Mouse (Mus musculus) limb, embryonic 15.5 days (tissue): Measurements from ENCODE around the gene Tspan14. TPM values are rescaled to one million over a fixed set of nuclear protein-coding genes. Genes with fewer than 3 reads are reported as not detected.

Experiments used
- ATAC-seq: fragments of 200-750 bp; cut with Nextera tagmentation; 2 replicates; pipeline ENCODE4 v1.8.0; 2017; ENCODE audit warnings: low read depth, moderate TSS enrichment; ENCODE audit not compliant: insufficient number of reproducible peaks, low FRiP score, low TSS enrichment
- H3K27ac ChIP-seq: fragments of 300-500 bp; sonication (generic); 2 replicates; pipeline ENCODE4 v1.5.1; 2015; ENCODE audit warnings: moderate library complexity, mild to moderate bottlenecking, inconsistent platforms
- H3K27me3 ChIP-seq: fragments of 300-500 bp; sonication (generic); 2 replicates; pipeline ENCODE4 v1.6.1; 2015; ENCODE audit warnings: inconsistent platforms
- H3K36me3 ChIP-seq: fragments of 300-500 bp; sonication (generic); 2 replicates; pipeline ENCODE4 v1.6.1; 2015; ENCODE audit warnings: inconsistent platforms
- H3K4me1 ChIP-seq: fragments of 300-500 bp; sonication (generic); 2 replicates; pipeline ENCODE4 v1.6.1; 2015; ENCODE audit warnings: inconsistent platforms
- H3K4me2 ChIP-seq: fragments of 300-500 bp; sonication (generic); 2 replicates; pipeline ENCODE4 v1.6.1; 2015; ENCODE audit warnings: mild to moderate bottlenecking, inconsistent platforms
- H3K4me3 ChIP-seq: fragments of 300-500 bp; sonication (generic); 2 replicates; pipeline ENCODE4 v1.5.1; 2015; ENCODE audit warnings: mild to moderate bottlenecking, inconsistent platforms
- H3K9ac ChIP-seq: fragments of 300-500 bp; sonication (generic); 2 replicates; pipeline ENCODE4 v1.6.1; 2015; ENCODE audit warnings: inconsistent platforms
- H3K9me3 ChIP-seq: fragments of 300-500 bp; sonication (generic); 2 replicates; pipeline ENCODE4 v1.6.1; 2016; ENCODE audit warnings: inconsistent platforms
- WGBS: fragments of 180-500 bp; shearing (Covaris S2); methylation state at CpG from one replicate; pipeline ENCODE4 v1.1.7; 2015; 5-methylcytosine and 5-hydroxymethylcytosine counted together
- polyA plus RNA-seq: library from polyadenylated mRNA; unstranded; fragments of >200 nt; fragmentation: Nextera tagmentation; extraction: Ambion mirVana; gene quantifications from 2 replicates; pipeline ENCODE4 v1.2.1, GENCODE M21; 2015

Tspan14 gene
- polyA plus RNA-seq, 1 experiment from 2014 or later, result 70.3 TPM

GRCm38 (mm10) chr14:40967598-40967900, 942 bp upstream of the Tspan14 start:
- H3K9me3 ChIP-seq, result no peaks in the 10 kb centered on the region
- 6% methylated on average over 6 of the region's 6 CpGs for WGBS
- H3K9ac ChIP-seq, result peak overlapping the region; percentile 45; the same call in 1 of the 2 replicates
- H3K4me1 ChIP-seq, result peaks cover 29% of the 10 kb centered on the region
- no peaks in the 10 kb centered on the region for H3K36me3 ChIP-seq
- peak overlapping the region; percentile 89 for H3K27ac ChIP-seq
- H3K4me2 ChIP-seq, result peak overlapping the region; percentile 81
- ATAC-seq, result no peak
- no peaks in the 10 kb centered on the region; the same call in 1 of the 2 replicates for H3K27me3 ChIP-seq
- H3K4me3 ChIP-seq, result peak overlapping the region; percentile 90

GRCm38 (mm10) chr14:40966862-40967597, 423 bp upstream of the Tspan14 start:
- Histone ChIP-seq H3K27ac (peak overlapping the region; percentile 89), H3K36me3 (no peaks in the 10 kb centered on the region), H3K4me1 (peaks cover 33% of the 10 kb centered on the region), H3K4me3 (peak overlapping the region; percentile 90), H3K9me3 (no peaks in the 10 kb centered on the region), H3K9ac (peak overlapping the region; percentile 45), H3K27me3 (no peaks in the 10 kb centered on the region; the same call in 1 of the 2 replicates), H3K4me2 (peak overlapping the region; percentile 81)
- 1% methylated on average over 46 of the region's 62 CpGs for WGBS
- peak; percentile 94 for ATAC-seq

GRCm38 (mm10) chr14:40965507-40966356, 875 bp downstream of the Tspan14 start:
- peak overlapping the region; percentile 90 for H3K9ac ChIP-seq
- no peaks in the 10 kb centered on the region for H3K9me3 ChIP-seq
- H3K4me1 ChIP-seq, result peaks cover 35% of the 10 kb centered on the region
- WGBS, result under 1% methylated on average over 15 of the region's 15 CpGs
- H3K27me3 ChIP-seq, result no peaks in the 10 kb centered on the region; the same call in 1 of the 2 replicates
- peak overlapping the region; percentile 81 for H3K4me2 ChIP-seq
- H3K36me3 ChIP-seq, result no peaks in the 10 kb centered on the region
- ATAC-seq, result no peak
- H3K27ac ChIP-seq, result peak overlapping the region; percentile 89
- H3K4me3 ChIP-seq, result peak overlapping the region; percentile 90

- Histone ChIP-seq H3K4me2 (peak overlapping the region; percentile 81), H3K9ac (no peak overlapping the region), H3K9me3 (no peaks in the 10 kb centered on the region), H3K27ac (no peak overlapping the region), H3K4me3 (peak overlapping the region; percentile 90), H3K36me3 (no peaks in the 10 kb centered on the region), H3K4me1 (peaks cover 41% of the 10 kb centered on the region), H3K27me3 (no peaks in the 10 kb centered on the region; the same call in 1 of the 2 replicates)
- ATAC-seq, result no peak
These were observed 1.7 kb downstream of the Tspan14 start for GRCm38 (mm10) chr14:40964881-40965280.

DNA sequence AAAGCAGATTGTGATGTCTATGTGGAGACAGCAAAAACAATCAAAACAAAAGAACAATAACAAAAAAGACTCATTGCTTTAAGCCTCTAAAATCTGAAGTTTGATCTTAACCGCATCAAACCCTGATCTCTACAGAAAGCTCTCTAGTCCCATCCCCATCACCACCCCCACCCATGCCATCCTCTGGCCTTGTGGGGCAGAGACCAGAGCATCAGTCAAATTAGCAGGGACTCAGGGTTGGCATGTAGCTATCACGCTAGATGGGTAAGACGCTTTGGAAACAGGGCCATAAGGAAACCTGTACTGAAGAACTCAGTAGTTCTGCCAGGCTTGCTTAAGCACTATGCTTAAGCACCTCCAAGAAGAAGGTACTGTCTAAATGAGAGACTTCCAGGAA, 2.4 kb downstream of the Tspan14 start:
- 93% methylated on average over 3 of the region's 3 CpGs for WGBS
- H3K4me2 ChIP-seq, result no peak overlapping the region

DNA sequence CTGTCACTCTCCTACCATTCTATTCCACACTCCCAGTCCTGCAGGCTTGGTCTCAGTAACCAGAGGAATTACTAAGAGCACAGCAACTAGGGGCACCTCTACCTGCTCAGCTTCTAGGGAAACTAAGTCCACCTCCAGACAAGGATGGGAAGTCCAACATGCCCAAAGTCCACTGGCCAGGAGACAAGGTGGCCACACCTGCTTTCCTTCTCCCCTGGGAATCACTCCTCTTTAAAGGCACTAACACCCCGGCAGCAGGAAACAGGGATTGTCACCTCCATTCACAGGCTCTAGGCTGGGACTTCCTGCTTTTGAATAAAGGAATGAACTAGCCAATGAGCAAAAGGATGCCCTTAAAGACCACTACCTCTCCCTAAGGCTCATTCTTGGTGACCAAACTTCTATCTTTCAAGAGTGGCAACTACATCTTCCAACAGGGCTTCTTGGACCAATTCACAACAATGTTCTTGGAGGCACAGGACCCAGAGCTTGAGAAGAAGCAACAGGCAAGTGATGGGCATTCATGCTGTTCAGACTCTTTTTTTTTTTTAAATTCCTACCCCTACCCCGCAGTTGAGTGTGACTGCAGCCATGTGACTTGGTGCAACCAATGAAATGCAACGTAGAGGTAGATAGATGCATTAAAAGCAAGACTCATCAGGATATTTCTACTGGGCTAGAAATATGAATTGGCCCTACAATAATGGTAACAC, 3.0 kb downstream of the Tspan14 start:
- no peaks in the 10 kb centered on the region for H3K36me3 ChIP-seq
- H3K4me2 ChIP-seq, result no peak overlapping the region
- H3K27ac ChIP-seq, result no peak overlapping the region
- no peak for ATAC-seq
- no peak overlapping the region for H3K9ac ChIP-seq
- no peaks in the 10 kb centered on the region for H3K9me3 ChIP-seq
- WGBS, result 63% methylated on average over 3 of the region's 3 CpGs
- no peak overlapping the region for H3K4me3 ChIP-seq
- peaks cover 53% of the 10 kb centered on the region for H3K4me1 ChIP-seq
- H3K27me3 ChIP-seq, result no peaks in the 10 kb centered on the region

More for the DNA sequence above, 2.4 kb downstream of the Tspan14 start:
- Histone ChIP-seq H3K4me1 (peaks cover 47% of the 10 kb centered on the region), H3K9ac (no peak overlapping the region), H3K4me3 (no peak overlapping the region), H3K27ac (no peak overlapping the region), H3K36me3 (no peaks in the 10 kb centered on the region), H3K27me3 (no peaks in the 10 kb centered on the region), H3K9me3 (no peaks in the 10 kb centered on the region)
- no peak for ATAC-seq

GRCm38 (mm10) chr14:40962365-40963290, 4.0 kb downstream of the Tspan14 start:
- H3K9me3 ChIP-seq, result no peaks in the 10 kb centered on the region
- ATAC-seq, result no peak
- H3K27me3 ChIP-seq, result no peaks in the 10 kb centered on the region
- H3K4me2 ChIP-seq, result no peak overlapping the region
- no peak overlapping the region for H3K27ac ChIP-seq
- H3K36me3 ChIP-seq, result no peaks in the 10 kb centered on the region
- no peak overlapping the region for H3K4me3 ChIP-seq
- 77% methylated on average over 11 of the region's 11 CpGs for WGBS
- no peak overlapping the region for H3K9ac ChIP-seq
- peaks cover 62% of the 10 kb centered on the region for H3K4me1 ChIP-seq

- peaks cover 78% of the 10 kb centered on the region for H3K4me1 ChIP-seq
- 24% methylated on average over 4 of the region's 4 CpGs for WGBS
- no peak overlapping the region for H3K4me3 ChIP-seq
- H3K36me3 ChIP-seq, result no peaks in the 10 kb centered on the region
- H3K27ac ChIP-seq, result 0 out of 2 replicates have a peak overlapping the region, but pooled peaks have one; percentile 55
- ATAC-seq, result no peak
- H3K27me3 ChIP-seq, result no peaks in the 10 kb centered on the region
- H3K4me2 ChIP-seq, result no peak overlapping the region
- no peak overlapping the region for H3K9ac ChIP-seq
- no peaks in the 10 kb centered on the region for H3K9me3 ChIP-seq
These were observed 6.4 kb downstream of the Tspan14 start for GRCm38 (mm10) chr14:40960237-40960636.

GRCm38 (mm10) chr14:40959586-40959985, 7.0 kb downstream of the Tspan14 start:
- Histone ChIP-seq H3K4me3 (no peak overlapping the region), H3K27ac (peak overlapping the region; percentile 55), H3K9ac (no peak overlapping the region), H3K4me1 (peaks cover 77% of the 10 kb centered on the region), H3K36me3 (no peaks in the 10 kb centered on the region), H3K27me3 (no peaks in the 10 kb centered on the region), H3K4me2 (no peak overlapping the region), H3K9me3 (no peaks in the 10 kb centered on the region)
- 52% methylated on average over 3 of the region's 3 CpGs for WGBS
- no peak for ATAC-seq

GRCm38 (mm10) chr14:40958986-40959381, 7.6 kb downstream of the Tspan14 start:
- Histone ChIP-seq H3K4me1 (peaks cover 79% of the 10 kb centered on the region), H3K9ac (no peak overlapping the region), H3K27me3 (no peaks in the 10 kb centered on the region), H3K27ac (peak overlapping the region; percentile 55), H3K4me2 (no peak overlapping the region), H3K36me3 (no peaks in the 10 kb centered on the region), H3K9me3 (no peaks in the 10 kb centered on the region), H3K4me3 (no peak overlapping the region)
- no peak for ATAC-seq
- WGBS, result 44% methylated on average over 2 of the region's 2 CpGs
